Mouse (Mus musculus) liver, embryonic 14.5 days (tissue): ENCODE data around the gene Tgfb2. TPM values are rescaled to one million over a fixed set of nuclear protein-coding genes. Genes with fewer than 3 reads are reported as not detected.

Source experiments
- ATAC-seq: fragments of 200-750 bp; cut with Nextera tagmentation; 2 replicates; pipeline ENCODE4 v1.8.0; 2017; ENCODE audit warnings: moderate number of reproducible peaks, mild to moderate bottlenecking, moderate library complexity; ENCODE audit not compliant: insufficient read depth
- DNase-seq, 3 experiments: peaks; one replicate each; pipeline ENCODE4 v3.0.0-alpha.2; 2012 to 2013; ENCODE audit warnings: low read depth in 3 of 3, low spot score in 3 of 3
- H3K27ac ChIP-seq: fragments of 300-500 bp; sonication (generic); 2 replicates; pipeline ENCODE4 v1.5.1; 2014; ENCODE audit warnings: moderate library complexity, mild to moderate bottlenecking, control low read depth, inconsistent platforms
- H3K27me3 ChIP-seq: fragments of 300-500 bp; sonication (generic); 2 replicates; pipeline ENCODE4 v1.6.1; 2014; ENCODE audit warnings: mild to moderate bottlenecking, low read length, moderate library complexity; ENCODE audit not compliant: control insufficient read depth, insufficient read depth
- H3K36me3 ChIP-seq: fragments of 300-500 bp; sonication (generic); replicated peaks from 2 replicates; pipeline ENCODE4 v1.6.1; 2014; ENCODE audit warnings: low read depth; ENCODE audit not compliant: control insufficient read depth, insufficient read depth
- H3K4me1 ChIP-seq, 2 experiments: fragments of 200-500 bp in 1 of 2; fragments of 300-500 bp in 1 of 2; sonication (generic) in 1 of 2; replicated peaks; 2 replicates each; pipeline ENCODE4 v1.6.1; 2012 to 2014; ENCODE audit warnings: antibody characterized with exemption in 1 of 2, inconsistent platforms in 1 of 2, low read length in 1 of 2; ENCODE audit not compliant: control insufficient read depth in 2 of 2, insufficient read depth in 2 of 2
- H3K4me2 ChIP-seq: fragments of 300-500 bp; sonication (generic); 2 replicates; pipeline ENCODE4 v1.6.1; 2014; ENCODE audit warnings: low read depth, mild to moderate bottlenecking, control low read depth, moderate library complexity
- H3K4me3 ChIP-seq, 2 experiments: fragments of 200-500 bp in 1 of 2; fragments of 300-500 bp in 1 of 2; sonication (generic) in 1 of 2; 2 replicates each; pipeline ENCODE4 v1.5.1; 2012 to 2014; ENCODE audit warnings: low read depth in 2 of 2, low read length in 2 of 2, mild to moderate bottlenecking in 2 of 2, control low read depth in 1 of 2, inconsistent platforms in 1 of 2, moderate library complexity in 1 of 2; ENCODE audit not compliant: insufficient read depth in 1 of 2
- H3K9ac ChIP-seq: fragments of 300-500 bp; sonication (generic); replicated peaks from 2 replicates; pipeline ENCODE4 v1.6.1; 2014; ENCODE audit warnings: mild to moderate bottlenecking, control low read depth, moderate library complexity
- H3K9me3 ChIP-seq: fragments of 300-500 bp; sonication (generic); 2 replicates; pipeline ENCODE4 v1.6.1; 2016; ENCODE audit warnings: low read length, mixed read lengths; ENCODE audit not compliant: control insufficient read depth
- CTCF ChIP-seq: IDR thresholded peaks from 2 replicates; pipeline ENCODE4 v1.5.1; 2016; ENCODE audit warnings: antibody characterized with exemption, low read depth, control low read depth
- EP300 ChIP-seq: IDR thresholded peaks from 2 replicates; pipeline ENCODE4 v1.6.1; 2016; ENCODE audit warnings: antibody characterized with exemption, low read depth
- WGBS: fragments of 180-500 bp; shearing (Covaris S2); extraction: QIAGEN DNeasy Blood & Tissue Kit; methylation state at CpG from one replicate; pipeline ENCODE4 v1.1.7; 2014; ENCODE audit not compliant: insufficient replicate concordance; 5-methylcytosine and 5-hydroxymethylcytosine counted together
- polyA plus RNA-seq, 2 experiments: library from polyadenylated mRNA; depleted of rRNA in 1 of 2; stranded (reverse) in 1 of 2; unstranded in 1 of 2; fragments of >200 nt; fragmentation: Nextera tagmentation in 1 of 2; extraction: Ambion mirVana in 1 of 2; gene quantifications; 2 replicates each; pipeline versions ENCODE4 v1.2.1 to v1.2.3; 2012 to 2014

Tgfb2 gene
- polyA plus RNA-seq (2012; rRNA removed), result 0.11 and 0.21 TPM in 2 replicates
- 0.66 and 1.3 TPM in 2 replicates for polyA plus RNA-seq (2014; fragmentation: Nextera tagmentation; extraction: Ambion mirVana)

DNA sequence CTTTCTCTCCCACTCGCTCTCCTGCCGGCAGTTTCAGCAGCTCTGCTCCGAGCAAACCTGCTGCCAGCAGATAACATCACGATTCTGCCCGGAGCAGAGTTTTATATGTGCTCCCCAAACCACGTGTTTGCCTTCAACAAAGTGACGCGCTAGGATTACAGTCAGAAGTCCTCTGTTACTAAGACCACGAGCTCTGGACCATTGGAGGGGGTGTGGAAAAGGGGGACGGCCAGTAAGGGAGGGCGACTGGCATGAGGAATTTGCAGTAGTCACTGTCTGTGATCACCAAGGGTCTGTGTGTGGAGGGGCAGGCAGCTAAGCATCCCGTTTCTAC is at the start of gene Tgfb2:
TSS of gene Tgfb2 (minus strand) at position 75 of the 334 bp plus-strand sequence.
- no peak within 1 kb of the TSS; the same call in 1 of the 2 replicates for H3K9ac ChIP-seq

DNA sequence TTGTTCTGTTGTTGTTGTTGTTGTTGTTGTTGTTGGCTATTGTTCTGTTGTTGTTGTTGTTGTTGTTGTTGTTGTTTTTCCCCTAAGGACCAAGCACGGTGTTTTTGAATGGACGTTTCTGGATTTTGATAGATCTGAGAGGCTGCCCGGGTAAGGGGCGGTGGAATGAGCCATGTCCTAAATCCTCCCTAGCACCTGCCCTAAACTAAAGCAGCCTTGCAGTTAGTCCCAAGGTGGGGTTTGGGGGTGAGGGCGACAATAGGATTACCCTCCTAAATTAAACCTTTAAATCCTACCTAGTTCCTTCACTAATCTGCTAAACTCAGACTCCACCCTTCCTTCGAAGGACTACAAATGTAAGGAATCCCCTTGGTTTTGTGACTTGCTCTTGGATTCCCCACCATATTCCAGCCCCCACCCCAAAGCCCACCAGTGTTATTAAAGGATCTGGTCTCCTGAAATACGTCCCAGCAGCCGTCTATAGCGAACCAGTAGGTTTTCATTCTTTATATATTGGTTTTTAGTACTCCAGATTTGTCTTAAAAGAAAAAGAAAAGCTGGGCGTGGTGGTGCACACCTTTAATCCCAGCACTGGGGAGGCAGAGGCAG is 44.0 kb upstream of the Tgfb2 start:
- TF ChIP-seq EP300, result no peak
- TF ChIP-seq CTCF, result no peak
- H3K4me1 ChIP-seq, result peaks cover 3 to 5% of the 10 kb centered on the region in 2 experiments; a peak in 2 of 4 replicates
- peak overlapping the region; percentile 19; the same call in 1 of the 2 replicates for H3K27ac ChIP-seq
- peak overlapping the region; percentile 81 for H3K4me2 ChIP-seq
- no peaks in the 10 kb centered on the region for H3K36me3 ChIP-seq
- ATAC-seq (peak; percentile 55; the same call in 1 of the 2 replicates), DNase-seq (no peak)
- no peaks in the 10 kb centered on the region for H3K27me3 ChIP-seq
- 29% methylated on average over 10 of the region's 10 CpGs for WGBS
- H3K9ac ChIP-seq, result peak overlapping the region; percentile 77
- H3K4me3 ChIP-seq, result peak overlapping the region; percentile 79 to 92
- no peaks in the 10 kb centered on the region for H3K9me3 ChIP-seq

More for the DNA sequence above, at the start of gene Tgfb2:
- DNase-seq (no peak), ATAC-seq (peak; percentile 47; the same call in 1 of the 2 replicates)
- Histone ChIP-seq H3K4me2 (peak within 1 kb of the TSS; percentile 60), H3K4me1 (no peaks in the 10 kb centered on the region; a peak in 1 of 4 replicates), H3K27ac (no peak within 1 kb of the TSS), H3K36me3 (no peaks in the 10 kb centered on the region), H3K27me3 (peaks cover 35% of the 10 kb centered on the region), H3K9me3 (no peaks in the 10 kb centered on the region), H3K4me3 (peak within 1 kb of the TSS; percentile 35 to 45)
- no peak for TF ChIP-seq EP300
- WGBS, result 5% methylated on average over 12 of the region's 12 CpGs

GRCm38 (mm10) chr1:186748724-186749653 is 43.2 kb upstream of the Tgfb2 start, which contains the start of gene Rrp15:
Rrp15 (minus strand) TSS chr1:186749358.
- Histone ChIP-seq H3K4me2 (peak within 1 kb of the TSS; percentile 81), H3K9ac (peak within 1 kb of the TSS; percentile 77), H3K4me1 (peaks cover 3 to 5% of the 10 kb centered on the region in 2 experiments; a peak in 2 of 4 replicates), H3K27me3 (no peaks in the 10 kb centered on the region), H3K4me3 (peak within 1 kb of the TSS; percentile 79 to 92), H3K27ac (peak within 1 kb of the TSS; percentile 19; the same call in 1 of the 2 replicates), H3K36me3 (no peaks in the 10 kb centered on the region), H3K9me3 (no peaks in the 10 kb centered on the region)
- no peak for TF ChIP-seq EP300
- no peak for TF ChIP-seq CTCF
- DNase-seq, result peak; percentile 72 to 78 (median 77)
- under 1% methylated on average over 46 of the region's 46 CpGs for WGBS
- peak; percentile 88 for ATAC-seq

GRCm38 (mm10) chr1:186739828-186740227 is 34.0 kb upstream of the Tgfb2 start:
- no peak for ATAC-seq
- Histone ChIP-seq H3K36me3 (no peaks in the 10 kb centered on the region; the same call in 1 of the 2 replicates), H3K4me3 (no peak overlapping the region), H3K27ac (no peak overlapping the region), H3K9ac (no peak overlapping the region), H3K4me2 (no peak overlapping the region), H3K9me3 (no peaks in the 10 kb centered on the region), H3K27me3 (no peaks in the 10 kb centered on the region), H3K4me1 (no peaks in the 10 kb centered on the region; a peak in 1 of 4 replicates)
- no peak for DNase-seq
- WGBS, result 78% methylated on average over 7 of the region's 7 CpGs
- TF ChIP-seq CTCF (no peak), EP300 (no peak)
